Mouse (Mus musculus) thymus, adult 2 months (tissue): ENCODE data around the gene Gbp2. TPM values are rescaled to one million over a fixed set of nuclear protein-coding genes. Genes with fewer than 3 reads are reported as not detected.
"Not testable (repeated sequence)": the region's sequence is repeated elsewhere in the genome, so short reads cannot be mapped to it uniquely, and the experiment has no call there.

ENCODE experiments used
- DNase-seq: peaks from one replicate; pipeline ENCODE4 v3.0.0; 2021
- H3K27ac ChIP-seq: fragments of 200-500 bp; 2 replicates; pipeline ENCODE4 v1.5.1; 2012; ENCODE audit warnings: low read length, control low read depth; ENCODE audit not compliant: control insufficient read depth, insufficient read depth
- H3K27me3 ChIP-seq: fragments of 200-500 bp; 2 replicates; pipeline ENCODE4 v1.6.1; 2012; ENCODE audit warnings: mild to moderate bottlenecking, low read length, moderate library complexity, mixed read lengths; ENCODE audit not compliant: control insufficient read depth, insufficient read depth
- H3K36me3 ChIP-seq: fragments of 200-500 bp; 2 replicates; pipeline ENCODE4 v1.6.1; 2012; ENCODE audit warnings: mild to moderate bottlenecking, low read length, moderate library complexity; ENCODE audit not compliant: control insufficient read depth, insufficient read depth
- H3K4me1 ChIP-seq: fragments of 200-500 bp; replicated peaks from 2 replicates; pipeline ENCODE4 v1.6.1; 2012; ENCODE audit warnings: low read length; ENCODE audit not compliant: control insufficient read depth, insufficient read depth
- H3K4me3 ChIP-seq: fragments of 200-500 bp; 2 replicates; pipeline ENCODE4 v1.5.1; 2012; ENCODE audit warnings: mild to moderate bottlenecking, low read length, control low read depth, moderate library complexity; ENCODE audit not compliant: control insufficient read depth, insufficient read depth
- CTCF ChIP-seq: fragments of 200-500 bp; IDR thresholded peaks from 2 replicates; pipeline ENCODE4 v1.5.1; 2012; ENCODE audit warnings: mild to moderate bottlenecking, control low read depth, low read length, moderate library complexity, borderline replicate concordance; ENCODE audit not compliant: control insufficient read depth, poor library complexity, insufficient read depth; ENCODE audit errors: extremely low read depth
- POLR2A ChIP-seq: fragments of 200-500 bp; IDR thresholded peaks from 2 replicates; pipeline ENCODE4 v1.6.1; 2012; ENCODE audit warnings: mild to moderate bottlenecking, low read length, control low read depth, moderate library complexity; ENCODE audit not compliant: control insufficient read depth, poor library complexity, insufficient read depth; ENCODE audit errors: extremely low read depth
- WGBS: fragments of 180-500 bp; shearing (Covaris S2); methylation state at CpG from one replicate; pipeline ENCODE4 v1.1.7; 2018; 5-methylcytosine and 5-hydroxymethylcytosine counted together
- polyA plus RNA-seq: library from polyadenylated mRNA; depleted of rRNA; stranded (reverse); fragments of >200 nt; gene quantifications from 2 replicates; pipeline ENCODE4 v1.2.3, GENCODE M21; 2012

Gbp2 gene
- polyA plus RNA-seq, 1 experiment: 22.2 TPM

- no peak for TF ChIP-seq POLR2A
- TF ChIP-seq CTCF: no peak
- peak; percentile 13 for DNase-seq
- WGBS: 25% methylated on average over 3 of the region's 3 CpGs
Observed at GRCm38 (mm10) chr3:142620956-142621562, 657 bp downstream of the Gbp2 start.

GRCm38 (mm10) chr3:142630385-142630784 is 10.0 kb downstream of the Gbp2 start:
- H3K4me3 ChIP-seq: no peak overlapping the region
- no peaks in the 10 kb centered on the region for H3K27me3 ChIP-seq
- no peak for DNase-seq
- peaks cover 5% of the 10 kb centered on the region for H3K36me3 ChIP-seq
- no peak overlapping the region for H3K27ac ChIP-seq
- no peaks in the 10 kb centered on the region for H3K4me1 ChIP-seq
- 63% methylated on average over 8 of the region's 8 CpGs for WGBS
- no peak for TF ChIP-seq POLR2A
- no peak for TF ChIP-seq CTCF

More at GRCm38 (mm10) chr3:142620956-142621562, 657 bp downstream of the Gbp2 start:
- Histone ChIP-seq H3K4me3 (no peak overlapping the region), H3K36me3 (no peaks in the 10 kb centered on the region), H3K27me3 (no peaks in the 10 kb centered on the region), H3K27ac (peak overlapping the region; percentile 100), H3K4me1 (peaks cover 3% of the 10 kb centered on the region)

DNA sequence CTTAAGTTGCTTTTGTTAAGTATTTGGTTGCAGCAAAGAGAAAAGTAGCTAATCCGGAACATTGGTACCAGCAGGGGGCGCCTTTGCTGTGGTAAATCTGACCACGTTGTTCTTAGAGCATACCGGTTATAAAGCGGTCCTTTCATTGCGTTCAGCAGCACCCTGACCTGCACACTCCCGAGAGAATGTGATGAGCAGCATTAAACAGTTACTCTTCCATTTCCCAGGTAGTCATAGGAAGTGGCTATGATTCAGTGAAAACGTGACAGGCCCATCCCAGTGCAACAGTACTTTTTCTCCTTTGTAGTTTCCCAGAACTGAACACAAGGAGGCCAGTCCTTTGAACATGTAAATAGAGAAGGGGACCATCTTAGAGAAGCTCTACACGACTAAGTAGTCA is 19.8 kb downstream of the Gbp2 start:
- Histone ChIP-seq H3K27me3 (no peaks in the 10 kb centered on the region), H3K36me3 (no peaks in the 10 kb centered on the region), H3K4me1 (no peaks in the 10 kb centered on the region), H3K4me3 (no peak overlapping the region), H3K27ac (no peak overlapping the region)
- TF ChIP-seq POLR2A (no peak), CTCF (no peak; the same call in 1 of the 2 replicates)
- DNase-seq: peak; percentile 64
- WGBS: 3% methylated on average over 9 of the region's 9 CpGs

DNA sequence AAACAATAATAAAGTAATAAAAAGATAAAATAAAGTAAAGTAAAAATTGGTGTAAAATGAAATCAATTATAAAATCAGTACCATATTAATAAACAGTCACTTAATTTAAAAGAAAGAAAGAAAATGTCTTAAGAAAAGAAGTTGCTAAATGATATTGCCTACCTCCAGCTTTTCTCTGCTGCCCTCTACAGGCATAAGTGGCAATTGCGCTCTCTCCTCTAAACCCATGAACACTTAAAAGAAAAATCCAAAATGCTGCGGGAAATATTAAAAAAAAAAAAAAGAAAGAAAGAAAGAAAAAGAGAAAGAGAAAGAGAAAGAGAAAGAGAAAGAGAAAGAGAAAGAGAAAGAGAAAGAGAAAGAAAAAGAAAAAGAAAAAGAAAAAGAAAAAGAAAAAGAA is 25.5 kb downstream of the Gbp2 start:
- H3K4me3 ChIP-seq, H3K27ac ChIP-seq, H3K27me3 ChIP-seq, H3K36me3 ChIP-seq, H3K4me1 ChIP-seq: not testable (repeated sequence)
- peak; percentile 64 for DNase-seq
- whole genome bisulfite sequencing: 0% methylated on average over 2 of the region's 2 CpGs

DNA sequence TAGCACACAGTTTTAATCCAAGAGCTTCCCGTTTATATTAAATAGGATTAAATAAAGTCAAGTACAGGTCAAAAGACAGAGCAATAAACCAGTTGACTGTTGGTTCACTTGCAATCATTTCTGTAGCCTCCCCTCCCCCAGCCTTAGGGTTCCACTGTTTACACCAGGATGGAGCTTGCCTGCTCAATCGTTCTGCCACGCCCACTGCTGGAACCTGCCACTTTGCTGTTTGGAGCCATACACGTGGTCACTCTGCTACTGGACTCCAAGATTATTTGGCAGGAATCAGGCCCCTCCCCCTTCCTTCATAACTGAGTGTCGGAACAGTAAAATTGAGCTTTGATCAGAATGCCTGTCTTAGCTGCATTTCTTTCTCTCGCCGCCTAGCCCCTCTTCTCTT is 27.4 kb downstream of the Gbp2 start:
- H3K36me3 ChIP-seq, H3K4me1 ChIP-seq, H3K27ac ChIP-seq, H3K4me3 ChIP-seq, H3K27me3 ChIP-seq, DNase-seq: not testable (repeated sequence)
- 72% methylated on average over 7 of the region's 7 CpGs for WGBS

DNA sequence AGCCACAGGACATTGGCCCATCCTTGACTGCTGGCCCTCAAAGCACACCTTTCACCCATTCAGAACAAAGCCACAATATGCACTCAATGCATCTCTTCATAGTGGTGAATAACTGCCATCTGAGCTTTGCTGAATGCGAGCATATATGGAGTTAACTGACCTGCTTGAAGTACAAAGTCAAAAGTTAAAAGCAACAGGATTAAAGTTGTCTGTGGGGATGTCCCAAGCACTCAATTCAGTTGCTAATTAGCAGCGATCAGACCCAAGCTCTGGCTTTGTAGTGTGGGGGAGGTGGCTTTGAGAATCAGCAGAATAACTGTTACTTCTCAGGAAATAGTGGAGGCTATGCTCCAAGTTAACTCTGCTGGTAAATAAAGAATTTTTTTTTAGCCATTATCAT is 29.8 kb downstream of the Gbp2 start:
- TF ChIP-seq POLR2A: no peak
- no peak for TF ChIP-seq CTCF
- Histone ChIP-seq H3K27ac (no peak overlapping the region), H3K36me3 (no peaks in the 10 kb centered on the region), H3K4me1 (no peaks in the 10 kb centered on the region), H3K27me3 (no peaks in the 10 kb centered on the region), H3K4me3 (no peak overlapping the region)
- DNase-seq: no peak
- WGBS: 88% methylated on average over 2 of the region's 2 CpGs

DNA sequence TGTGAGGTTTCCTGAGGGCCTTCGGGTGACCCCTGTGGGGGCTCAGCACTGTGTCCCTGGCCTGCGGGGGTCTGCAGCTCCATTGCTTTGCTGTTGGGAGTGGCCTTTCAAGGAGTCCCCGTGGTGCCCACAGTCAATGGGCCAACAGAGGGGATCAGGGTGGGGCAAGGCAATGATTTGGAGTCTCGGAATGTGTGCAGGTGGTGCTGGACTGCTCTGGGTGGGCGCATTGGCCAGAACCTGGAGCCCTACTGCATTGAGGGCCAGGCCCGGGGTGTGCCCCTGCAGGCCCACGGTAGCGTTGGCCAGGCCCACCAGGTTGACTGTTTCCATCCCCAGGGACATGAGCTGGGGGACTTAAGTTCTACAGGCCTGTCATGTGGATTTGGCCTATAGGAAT is 44.3 kb downstream of the Gbp2 start:
- no peaks in the 10 kb centered on the region for H3K36me3 ChIP-seq
- DNase-seq: no peak
- 94% methylated on average over 8 of the region's 8 CpGs for WGBS
- no peaks in the 10 kb centered on the region for H3K27me3 ChIP-seq
- H3K27ac ChIP-seq: no peak overlapping the region
- no peak overlapping the region for H3K4me3 ChIP-seq
- TF ChIP-seq CTCF (no peak), POLR2A (no peak)
- no peaks in the 10 kb centered on the region for H3K4me1 ChIP-seq
